Mouse (Mus musculus) spleen, postnatal 14 days (tissue): ENCODE data around the gene Lmx1b.

Experiments used
- DNase-seq, 2 experiments: peaks; one replicate each; pipeline ENCODE4 v3.0.0; 2021 to 2022; ENCODE audit warnings: low spot score in 2 of 2

The Lmx1b gene

GRCm38 (mm10) chr2:33543429-33544202, 96.7 kb downstream of the Lmx1b start:
- DNase-seq: no peak

GRCm38 (mm10) chr2:33542696-33543428, 97.4 kb downstream of the Lmx1b start:
- peak in 1 of 2 experiments; percentile 21 for DNase-seq

GRCm38 (mm10) chr2:33525274-33526055, 114.8 kb downstream of the Lmx1b start:
- DNase-seq: no peak

- DNase-seq: no peak
Measured at GRCm38 (mm10) chr2:33515856-33516255, 124.5 kb downstream of the Lmx1b start.

GRCm38 (mm10) chr2:33515431-33515830, 124.9 kb downstream of the Lmx1b start:
- no peak for DNase-seq
